Mouse (Mus musculus) limb, embryonic 13.5 days (tissue): ENCODE results near the gene Rac3. TPM values are rescaled to one million over a fixed set of nuclear protein-coding genes. Genes with fewer than 3 reads are reported as not detected.

Experiments used
- ATAC-seq: fragments of 200-750 bp; cut with Nextera tagmentation; 2 replicates; pipeline ENCODE4 v1.8.0; 2017; ENCODE audit warnings: low read depth, moderate number of reproducible peaks, moderate TSS enrichment; ENCODE audit not compliant: low FRiP score
- H3K27ac ChIP-seq: fragments of 300-500 bp; sonication (generic); 2 replicates; pipeline ENCODE4 v1.5.1; 2015; ENCODE audit warnings: inconsistent platforms, mild to moderate bottlenecking, moderate library complexity
- H3K27me3 ChIP-seq: fragments of 300-500 bp; sonication (generic); 2 replicates; pipeline ENCODE4 v1.6.1; 2015; ENCODE audit warnings: mild to moderate bottlenecking, inconsistent platforms
- H3K36me3 ChIP-seq: fragments of 300-500 bp; sonication (generic); 2 replicates; pipeline ENCODE4 v1.6.1; 2015; ENCODE audit warnings: inconsistent platforms, mild to moderate bottlenecking, moderate library complexity
- H3K4me1 ChIP-seq: fragments of 300-500 bp; sonication (generic); 2 replicates; pipeline ENCODE4 v1.6.1; 2015; ENCODE audit warnings: inconsistent platforms
- H3K4me2 ChIP-seq: fragments of 300-500 bp; sonication (generic); replicated peaks from 2 replicates; pipeline ENCODE4 v1.6.1; 2015; ENCODE audit warnings: inconsistent platforms, mild to moderate bottlenecking, moderate library complexity
- H3K4me3 ChIP-seq: fragments of 300-500 bp; sonication (generic); 2 replicates; pipeline ENCODE4 v1.5.1; 2015; ENCODE audit warnings: moderate library complexity, mild to moderate bottlenecking, inconsistent platforms
- H3K9ac ChIP-seq: fragments of 300-500 bp; sonication (generic); 2 replicates; pipeline ENCODE4 v1.6.1; 2015; ENCODE audit warnings: mild to moderate bottlenecking, inconsistent platforms
- H3K9me3 ChIP-seq: fragments of 300-500 bp; sonication (generic); 2 replicates; pipeline ENCODE4 v1.6.1; 2016; ENCODE audit warnings: inconsistent platforms
- WGBS: fragments of 180-500 bp; shearing (Covaris S2); methylation state at CpG from one replicate; pipeline ENCODE4 v1.1.7; 2015; 5-methylcytosine and 5-hydroxymethylcytosine counted together
- polyA plus RNA-seq: library from polyadenylated mRNA; unstranded; fragments of >200 nt; fragmentation: Nextera tagmentation; extraction: Ambion mirVana; gene quantifications from 2 replicates; pipeline ENCODE4 v1.2.1, GENCODE M21; 2015

Gene Rac3
- polyA plus RNA-seq, 1 experiment from 2014 or later: 70.5 TPM

DNA sequence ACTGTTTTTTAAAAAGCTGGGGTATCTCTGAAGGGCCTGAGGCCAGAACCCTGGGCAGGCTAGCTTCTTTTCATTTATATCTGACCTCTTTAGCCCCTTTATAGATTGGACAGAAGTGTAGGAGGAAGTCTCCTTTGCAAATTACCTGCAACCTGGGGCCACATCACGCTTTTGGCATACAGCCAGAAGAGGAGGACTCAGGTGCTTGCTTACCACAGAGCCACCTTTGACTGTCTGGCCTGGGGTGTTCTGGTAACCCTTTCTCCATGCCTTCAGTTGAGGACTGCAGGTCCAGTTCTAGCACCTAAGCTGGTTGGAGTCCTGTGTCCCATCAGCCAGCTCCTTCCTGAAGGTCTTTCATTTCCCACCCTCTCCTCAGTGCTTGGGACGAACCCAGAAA is 11.7 kb upstream of the Rac3 start:
- Histone ChIP-seq H3K9me3 (no peaks in the 10 kb centered on the region), H3K36me3 (peaks cover 26% of the 10 kb centered on the region), H3K27ac (no peak overlapping the region), H3K4me2 (no peak overlapping the region), H3K9ac (0 out of 2 replicates have a peak overlapping the region, but pooled peaks have one; percentile 35), H3K4me3 (no peak overlapping the region), H3K27me3 (no peaks in the 10 kb centered on the region), H3K4me1 (peaks cover 79% of the 10 kb centered on the region)
- no peak for ATAC-seq
- 60% methylated on average over 2 of the region's 2 CpGs for WGBS

DNA sequence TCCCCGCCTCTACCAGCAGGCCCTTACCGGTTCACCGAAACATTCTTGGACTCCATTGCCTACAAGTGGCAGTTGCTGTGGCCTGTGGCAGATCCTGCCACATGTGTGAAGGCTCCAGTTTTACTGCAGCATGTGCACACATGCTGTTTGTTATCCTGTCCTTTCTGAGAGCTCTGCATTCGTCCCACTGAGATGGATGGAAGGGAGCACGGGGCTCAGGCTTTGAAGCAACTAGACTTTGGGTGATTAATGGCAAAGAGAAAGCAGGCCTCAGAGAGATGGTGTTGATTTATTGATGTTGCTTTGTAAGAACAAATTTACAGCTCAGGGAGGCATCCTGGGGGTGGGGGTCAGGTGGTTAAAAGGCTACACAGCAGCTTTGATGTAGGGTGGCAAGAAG is 10.6 kb upstream of the Rac3 start:
- H3K27ac ChIP-seq: peak overlapping the region; percentile 52; the same call in 1 of the 2 replicates
- H3K9ac ChIP-seq: peak overlapping the region; percentile 13; the same call in 1 of the 2 replicates
- no peaks in the 10 kb centered on the region for H3K9me3 ChIP-seq
- H3K27me3 ChIP-seq: no peaks in the 10 kb centered on the region
- 16% methylated on average over 5 of the region's 5 CpGs for WGBS
- H3K4me2 ChIP-seq: no peak overlapping the region
- peaks cover 73% of the 10 kb centered on the region for H3K4me1 ChIP-seq
- H3K36me3 ChIP-seq: peaks cover 33% of the 10 kb centered on the region
- no peak overlapping the region for H3K4me3 ChIP-seq
- no peak for ATAC-seq

DNA sequence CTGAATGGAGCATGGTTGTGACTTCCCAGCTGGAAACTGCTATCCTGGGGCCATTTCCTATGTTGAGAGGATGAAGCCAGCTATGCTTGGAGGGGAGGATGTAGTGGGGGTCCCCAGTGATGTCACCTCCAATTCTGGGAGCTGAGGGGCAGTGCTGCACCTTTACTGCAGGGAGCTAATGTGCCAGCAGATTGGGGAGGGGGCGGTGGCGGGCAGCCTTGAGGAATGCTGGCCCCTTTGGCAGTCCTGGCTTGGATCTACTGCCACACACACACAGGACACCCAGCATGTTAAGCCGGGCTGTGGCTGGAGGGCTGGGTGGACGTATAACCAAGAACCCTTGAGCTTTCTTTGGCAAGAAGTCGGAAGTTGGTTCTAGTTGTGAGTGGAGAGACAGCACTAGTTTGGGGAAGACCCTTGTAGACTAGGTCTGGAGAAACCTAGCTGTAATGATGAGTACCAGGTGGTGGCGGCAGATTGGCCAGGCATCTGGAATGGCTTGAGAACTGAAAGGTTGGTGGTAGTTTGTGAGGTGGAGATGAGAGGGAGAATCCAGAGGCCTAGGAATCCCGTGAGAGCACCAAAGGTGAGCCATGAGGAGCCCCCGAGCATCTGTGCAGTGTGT is 9.2 kb upstream of the Rac3 start:
- Histone ChIP-seq H3K4me3 (peak overlapping the region; percentile 69; the same call in 1 of the 2 replicates), H3K9me3 (no peaks in the 10 kb centered on the region), H3K9ac (peak overlapping the region; percentile 75), H3K27me3 (no peaks in the 10 kb centered on the region), H3K36me3 (peaks cover 47% of the 10 kb centered on the region), H3K4me2 (peak overlapping the region; percentile 99), H3K27ac (no peak overlapping the region), H3K4me1 (peaks cover 59% of the 10 kb centered on the region)
- WGBS: 50% methylated on average over 8 of the region's 8 CpGs
- ATAC-seq: no peak

DNA sequence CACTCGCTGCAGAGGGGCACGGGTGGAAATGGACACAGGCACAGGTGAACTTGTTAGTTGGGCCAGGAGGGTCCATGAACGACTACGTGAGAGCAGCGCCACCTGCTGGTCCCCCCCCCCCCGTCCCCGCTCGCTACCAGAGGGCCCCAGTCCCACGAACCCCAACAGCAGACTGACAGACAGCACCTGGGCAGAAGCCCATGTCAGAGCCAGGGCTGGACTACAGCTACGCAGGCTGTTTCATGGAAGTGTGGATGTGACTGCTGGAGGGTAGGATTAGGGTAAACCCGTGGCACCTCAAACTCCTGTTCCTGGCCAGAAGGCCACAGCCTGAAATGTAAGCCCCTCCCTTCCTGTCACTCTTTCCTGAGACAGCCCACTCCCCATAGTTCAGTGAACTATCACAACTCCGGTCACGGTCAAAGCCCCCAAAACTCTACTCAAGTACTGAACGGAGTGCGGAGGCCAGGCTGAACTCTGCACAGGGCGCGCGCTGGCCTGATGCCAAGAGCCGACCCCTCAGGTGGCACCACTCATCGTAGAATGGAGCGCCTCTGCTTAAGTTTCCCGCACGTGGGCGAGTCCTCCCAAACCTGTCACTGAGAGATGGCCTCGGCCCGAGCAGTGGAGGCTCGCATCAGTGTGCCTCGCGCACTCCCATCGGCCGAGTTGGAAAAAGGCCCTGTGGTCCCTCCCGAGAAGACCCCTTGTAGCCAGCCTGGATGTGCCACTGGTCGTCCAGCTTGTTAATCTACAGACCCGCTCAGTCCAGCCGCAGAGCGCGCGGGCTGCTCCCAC is 8.3 kb upstream of the Rac3 start:
- peak overlapping the region; percentile 75 for H3K9ac ChIP-seq
- peaks cover 56% of the 10 kb centered on the region for H3K36me3 ChIP-seq
- no peaks in the 10 kb centered on the region for H3K27me3 ChIP-seq
- peak; percentile 44 for ATAC-seq
- no peaks in the 10 kb centered on the region for H3K9me3 ChIP-seq
- peak overlapping the region; percentile 69 for H3K4me3 ChIP-seq
- peak overlapping the region; percentile 99 for H3K4me2 ChIP-seq
- peak overlapping the region; percentile 75; the same call in 1 of the 2 replicates for H3K27ac ChIP-seq
- under 1% methylated on average over 38 of the region's 38 CpGs for WGBS
- peaks cover 50% of the 10 kb centered on the region for H3K4me1 ChIP-seq

DNA sequence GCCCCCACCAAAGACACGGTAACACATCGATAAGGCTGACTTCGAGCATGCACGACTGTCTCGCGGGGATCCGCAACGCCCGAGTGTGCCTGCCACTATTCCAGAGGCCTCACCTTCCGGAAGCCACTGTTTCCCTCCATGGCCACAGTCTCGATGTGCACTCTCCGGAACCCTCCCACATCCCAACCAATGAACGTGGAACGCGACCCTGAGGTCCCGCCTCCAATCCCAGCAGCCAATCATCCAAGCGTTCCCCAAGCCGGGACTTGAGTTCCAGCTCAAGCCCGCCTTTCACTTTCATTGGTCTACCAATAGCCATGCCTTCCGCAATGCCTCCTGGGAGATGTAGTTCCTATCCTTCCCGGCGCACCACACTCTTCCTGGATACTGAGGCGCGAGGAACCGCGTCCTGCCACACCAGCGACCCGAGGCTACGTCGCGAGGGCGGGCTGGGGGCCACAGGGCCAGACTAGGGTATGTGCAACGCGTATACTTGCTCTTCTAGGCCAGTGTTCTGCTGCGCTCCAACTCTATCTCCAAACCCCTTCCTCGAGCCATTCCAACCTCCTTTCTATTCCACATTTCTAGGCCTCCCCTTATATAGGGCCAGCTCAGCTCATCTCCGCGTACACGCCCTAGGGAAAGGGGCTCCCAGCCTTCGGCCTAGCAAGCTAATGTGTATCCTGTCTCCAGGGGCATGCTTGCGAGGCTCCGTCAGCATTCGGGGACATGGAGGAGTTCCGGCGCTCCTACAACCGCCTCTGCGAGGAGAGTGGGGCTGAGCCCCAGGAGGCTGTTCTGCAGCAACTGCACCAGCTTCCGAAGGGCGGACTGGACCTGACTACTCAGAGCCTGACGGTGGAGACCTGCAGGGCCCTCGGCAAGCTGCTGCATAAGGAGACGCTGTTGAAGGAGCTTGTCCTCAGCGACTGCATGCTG is 7.4 kb upstream of the Rac3 start, which contains the start of the genes Cenpx and Lrrc45:
TSS of gene Cenpx (minus strand) at position 159 of the 939 bp plus-strand sequence.
TSS of gene Lrrc45 (plus strand) at position 346 of the 939 bp plus-strand sequence.
- Histone ChIP-seq H3K27ac (peak within 1 kb of the TSS; percentile 75; the same call in 1 of the 2 replicates), H3K4me3 (peak within 1 kb of the TSS; percentile 69), H3K9me3 (no peaks in the 10 kb centered on the region), H3K4me1 (peaks cover 41% of the 10 kb centered on the region), H3K9ac (peak within 1 kb of the TSS; percentile 83), H3K27me3 (no peaks in the 10 kb centered on the region), H3K36me3 (peaks cover 65% of the 10 kb centered on the region), H3K4me2 (peak within 1 kb of the TSS; percentile 99)
- peak; percentile 97 for ATAC-seq
- 2% methylated on average over 53 of the region's 53 CpGs for WGBS

DNA sequence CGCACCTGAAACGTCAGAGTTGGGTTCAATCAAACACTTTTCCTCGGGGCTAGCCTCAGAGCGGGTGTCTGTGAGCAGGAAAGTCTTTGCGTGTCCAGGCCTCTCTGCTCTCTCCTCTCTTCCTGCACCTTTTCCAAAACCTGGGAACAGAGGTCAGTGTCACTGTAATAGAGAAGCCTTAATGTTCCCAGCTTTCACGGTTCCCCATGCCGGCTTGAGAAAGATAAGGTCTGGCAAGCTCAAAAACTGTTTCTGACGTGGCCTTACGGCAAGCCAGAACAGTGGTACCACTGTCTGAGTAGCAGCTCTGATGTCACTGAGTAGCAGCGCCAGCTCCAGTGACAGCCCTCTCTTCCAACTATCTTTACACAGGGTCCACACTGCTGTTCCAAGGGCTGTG is 6.7 kb upstream of the Rac3 start:
- H3K36me3 ChIP-seq: peaks cover 65% of the 10 kb centered on the region

DNA sequence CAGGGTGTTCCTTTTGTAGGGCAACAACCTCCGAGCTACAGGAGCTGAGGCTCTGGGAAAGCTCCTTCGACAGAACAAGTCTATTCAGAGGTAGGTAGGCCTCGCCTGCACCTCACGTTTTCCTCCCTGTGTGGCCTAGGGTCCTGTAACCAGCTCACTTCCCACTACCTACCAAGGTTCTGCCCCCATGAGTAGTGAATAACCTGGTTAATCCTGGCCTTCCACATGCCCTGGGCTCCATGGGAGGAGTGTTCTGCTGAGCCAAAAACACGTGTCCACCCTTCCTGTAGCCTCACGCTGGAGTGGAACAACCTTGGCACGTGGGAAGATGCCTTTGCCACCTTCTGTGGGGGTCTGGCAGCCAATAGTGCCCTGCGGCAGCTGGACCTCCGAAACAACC is 6.1 kb upstream of the Rac3 start:
- no peaks in the 10 kb centered on the region for H3K27me3 ChIP-seq
- no peak for ATAC-seq
- H3K4me2 ChIP-seq: peak overlapping the region; percentile 99
- peaks cover 35% of the 10 kb centered on the region for H3K4me1 ChIP-seq
- WGBS: 90% methylated on average over 9 of the region's 9 CpGs
- H3K4me3 ChIP-seq: peak overlapping the region; percentile 69; the same call in 1 of the 2 replicates
- H3K36me3 ChIP-seq: peaks cover 65% of the 10 kb centered on the region
- no peaks in the 10 kb centered on the region for H3K9me3 ChIP-seq
- H3K9ac ChIP-seq: peak overlapping the region; percentile 83
- no peak overlapping the region for H3K27ac ChIP-seq

More for the DNA sequence above, 6.7 kb upstream of the Rac3 start:
- Histone ChIP-seq H3K4me2 (peak overlapping the region; percentile 99), H3K4me3 (peak overlapping the region; percentile 69), H3K27ac (no peak overlapping the region), H3K9ac (peak overlapping the region; percentile 83), H3K27me3 (no peaks in the 10 kb centered on the region), H3K4me1 (peaks cover 36% of the 10 kb centered on the region), H3K9me3 (no peaks in the 10 kb centered on the region)
- WGBS: 61% methylated on average over 10 of the region's 10 CpGs
- ATAC-seq: no peak

DNA sequence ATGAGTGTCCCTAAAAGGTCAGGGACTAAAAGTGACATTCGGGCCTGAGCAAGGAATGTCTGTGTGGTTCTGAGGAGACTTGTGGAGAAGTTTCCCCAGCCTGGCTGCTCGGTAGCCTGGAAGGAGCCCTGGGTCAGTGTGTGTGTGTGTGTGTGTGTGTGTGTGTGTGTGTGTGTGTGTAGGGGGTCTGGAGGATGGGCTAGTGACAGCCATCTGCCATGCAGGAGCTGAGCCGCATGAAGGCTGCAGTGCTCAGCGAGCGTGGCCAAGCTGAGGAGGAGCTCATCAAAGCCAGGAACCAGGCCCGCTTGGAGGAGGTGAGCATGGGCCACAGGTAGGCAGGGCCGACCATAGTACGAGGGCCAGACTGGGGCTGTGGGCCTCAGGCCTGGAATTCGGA is 2.0 kb upstream of the Rac3 start:
- no peak overlapping the region for H3K27ac ChIP-seq
- H3K9me3 ChIP-seq: no peaks in the 10 kb centered on the region
- no peak overlapping the region for H3K4me2 ChIP-seq
- H3K4me1 ChIP-seq: peaks cover 27% of the 10 kb centered on the region
- 0 out of 2 replicates have a peak overlapping the region, but pooled peaks have one; percentile 35 for H3K9ac ChIP-seq
- H3K27me3 ChIP-seq: peaks cover 7% of the 10 kb centered on the region
- no peak overlapping the region for H3K4me3 ChIP-seq
- peaks cover 52% of the 10 kb centered on the region for H3K36me3 ChIP-seq
- ATAC-seq: no peak
- 90% methylated on average over 9 of the region's 9 CpGs for WGBS

DNA sequence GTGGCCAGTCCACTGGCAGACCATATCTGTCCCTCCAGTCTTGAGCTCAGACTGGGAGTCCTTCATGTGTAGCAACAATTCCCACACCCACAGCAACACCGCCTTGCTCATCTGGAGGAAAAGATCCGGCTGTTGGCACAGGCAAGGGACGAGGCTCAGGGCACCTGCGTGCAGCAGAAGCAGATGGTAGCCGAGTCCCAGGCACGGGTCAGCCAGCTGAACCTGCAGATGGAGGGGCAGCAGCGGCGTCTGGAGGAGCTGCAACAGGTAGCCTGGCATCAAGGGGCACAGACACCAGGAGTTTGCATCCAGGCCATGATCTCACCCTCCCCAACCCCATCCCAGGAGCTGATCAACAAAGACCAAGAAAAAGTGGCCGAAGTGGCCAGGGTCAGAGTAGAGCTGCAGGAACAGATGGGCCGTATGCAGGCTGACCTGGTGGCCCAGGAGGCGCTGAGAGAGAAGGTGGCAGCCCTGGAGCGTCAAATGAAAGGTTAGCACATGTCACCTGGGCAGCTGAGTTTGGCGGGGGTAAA is 1.4 kb upstream of the Rac3 start:
- peaks cover 52% of the 10 kb centered on the region for H3K36me3 ChIP-seq
- 87% methylated on average over 13 of the region's 13 CpGs for WGBS
- H3K4me1 ChIP-seq: peaks cover 20% of the 10 kb centered on the region
- peaks cover 7% of the 10 kb centered on the region for H3K27me3 ChIP-seq
- H3K9me3 ChIP-seq: no peaks in the 10 kb centered on the region
- H3K4me2 ChIP-seq: 0 out of 2 replicates have a peak overlapping the region, but pooled peaks have one; percentile 99
- H3K9ac ChIP-seq: no peak overlapping the region
- H3K4me3 ChIP-seq: no peak overlapping the region
- no peak for ATAC-seq
- no peak overlapping the region for H3K27ac ChIP-seq

DNA sequence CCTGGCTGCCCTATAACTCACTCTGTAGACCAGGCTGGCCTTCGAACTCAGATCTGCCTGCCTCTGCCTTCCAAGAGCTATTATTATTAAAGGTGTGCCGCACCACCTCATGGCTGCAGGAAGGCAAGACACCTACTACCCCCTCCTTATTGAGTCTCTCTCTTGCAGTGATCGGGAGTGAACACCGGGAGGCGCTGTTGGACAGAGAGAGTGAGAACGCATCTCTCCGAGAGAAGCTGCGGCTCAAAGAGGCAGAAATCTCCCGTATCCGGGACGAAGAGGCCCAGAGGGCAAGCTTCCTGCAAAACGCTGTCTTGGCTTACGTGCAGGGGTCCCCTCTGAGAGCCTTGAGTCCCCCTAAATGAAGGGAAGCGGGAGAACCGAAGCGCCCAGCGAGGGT is 820 bp upstream of the Rac3 start:
- peaks cover 19% of the 10 kb centered on the region for H3K4me1 ChIP-seq
- peaks cover 7% of the 10 kb centered on the region for H3K27me3 ChIP-seq
- peak overlapping the region; percentile 99 for H3K4me2 ChIP-seq
- peak overlapping the region; percentile 64 for H3K4me3 ChIP-seq
- 11% methylated on average over 17 of the region's 17 CpGs for WGBS
- no peak overlapping the region for H3K27ac ChIP-seq
- ATAC-seq: 0 out of 2 replicates have a peak, but pooled peaks have one; percentile 6
- H3K9ac ChIP-seq: peak overlapping the region; percentile 76
- H3K36me3 ChIP-seq: peaks cover 51% of the 10 kb centered on the region
- H3K9me3 ChIP-seq: no peaks in the 10 kb centered on the region

DNA sequence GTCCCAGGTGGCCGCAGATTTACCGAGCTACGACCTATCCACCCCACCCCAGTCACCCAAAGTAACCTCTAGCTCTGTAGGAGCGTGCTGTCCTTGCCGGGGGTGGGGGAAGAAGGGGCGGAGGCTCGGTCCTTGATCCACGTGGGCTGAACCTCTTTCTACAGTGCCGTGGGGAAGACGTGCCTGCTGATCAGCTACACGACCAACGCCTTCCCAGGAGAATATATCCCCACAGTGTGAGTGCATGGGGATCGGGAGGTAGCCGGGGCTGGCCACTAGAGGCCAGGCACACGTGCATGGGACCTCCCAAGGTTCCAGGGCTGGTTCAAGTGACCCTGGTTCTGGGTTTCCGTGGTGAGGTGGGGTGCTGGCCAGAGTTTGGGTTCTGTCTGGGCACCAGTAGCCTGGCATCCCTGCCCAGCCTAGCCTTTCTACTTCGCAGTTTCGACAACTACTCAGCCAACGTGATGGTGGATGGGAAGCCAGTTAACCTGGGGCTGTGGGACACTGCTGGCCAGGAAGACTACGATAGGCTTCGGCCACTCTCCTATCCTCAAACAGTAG is 879 bp downstream of the Rac3 start:
- H3K9ac ChIP-seq: peak overlapping the region; percentile 76
- H3K36me3 ChIP-seq: peaks cover 36% of the 10 kb centered on the region
- peaks cover 12% of the 10 kb centered on the region for H3K27me3 ChIP-seq
- peaks cover 28% of the 10 kb centered on the region for H3K4me1 ChIP-seq
- H3K4me2 ChIP-seq: peak overlapping the region; percentile 99
- ATAC-seq: no peak
- peak overlapping the region; percentile 64 for H3K4me3 ChIP-seq
- H3K27ac ChIP-seq: no peak overlapping the region
- 20% methylated on average over 21 of the region's 21 CpGs for WGBS
- no peaks in the 10 kb centered on the region for H3K9me3 ChIP-seq
